Comparison of ENCODE assay signal across 29 mouse cellular contexts in the genomic region with DNA sequence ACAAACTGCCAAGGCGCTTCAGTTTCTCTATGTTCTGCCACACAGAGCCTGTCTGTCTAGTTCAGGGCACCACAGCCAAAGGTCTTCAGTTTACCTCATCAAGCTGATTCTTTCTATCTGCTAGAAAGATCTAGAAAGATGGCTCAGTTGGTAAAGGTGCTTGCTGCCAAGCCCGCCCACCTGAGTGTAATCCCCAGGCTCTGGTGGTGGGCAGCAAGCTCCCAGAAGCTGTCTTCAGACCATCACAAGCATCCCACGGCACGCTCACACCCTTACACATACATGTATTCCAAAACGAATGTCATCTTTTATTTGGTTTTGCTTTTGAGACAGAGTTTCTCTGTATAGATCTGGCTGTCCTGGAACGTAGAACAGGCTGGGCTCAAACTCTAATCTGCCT. TPM values are rescaled to one million over a fixed set of nuclear protein-coding genes. Genes with fewer than 3 reads are reported as not detected.
"Had no signal": no experiment of that assay in that cellular context is flagged by ENCODE, and none has a peak within 500 bp of the region (broad histone marks: within the 10 kb centered on the region; RNA-seq: fewer than 3 reads in every experiment).

No protein-coding gene starts in this region.

- H3K4me3 ChIP-seq: gastrocnemius, adult 2 months; heart, adult 2 months; heart, embryonic 13.5 days; heart, embryonic 15.5 days; hindbrain, embryonic 10.5 days; hindbrain, embryonic 12.5 days; intestine, embryonic 15.5 days; layer of hippocampus, adult 2 months; limb, embryonic 13.5 days; limb, embryonic 15.5 days had no signal

- ATAC-seq: hindbrain, embryonic 16.5 days; inflammation-experienced regulatory T-cells, adult 6 months; intestine, embryonic 15.5 days; intestine, postnatal 0 days had no signal

- H3K27ac ChIP-seq: gastrocnemius, adult 2 months; heart, adult 2 months; heart, embryonic 13.5 days; heart, embryonic 15.5 days; hindbrain, embryonic 10.5 days; hindbrain, embryonic 12.5 days; hindbrain, embryonic 14.5 days; intestine, embryonic 15.5 days; layer of hippocampus, adult 2 months; limb, embryonic 13.5 days; limb, embryonic 15.5 days; liver, embryonic 14.5 days had no signal

- DNase-seq: gastrocnemius, adult 2 months; gastrocnemius, postnatal 10 days; gastrocnemius, postnatal 25 days; heart, adult 2 months; heart, postnatal 14 days; heart, postnatal 4 days; kidney, adult 18-20 months; kidney, adult 8-10 months; kidney, postnatal 10 days; kidney, postnatal 25 days; kidney, postnatal 4 days; layer of hippocampus, adult 9-11 months; layer of hippocampus, postnatal 36 days; left cerebral cortex, postnatal 4 days had no signal

RNA-seq across cellular contexts. Expression of a gene that starts 49.1 kb away (rescaled TPM):
- total RNA-seq: granulocyte monocyte progenitor cell, adult 5-6 weeks; liver, adult 2 months had no signal
